Mouse (Mus musculus) spleen, postnatal 36 days (tissue): ENCODE data around the gene Zfp85.
"Not testable (repeated sequence)": the region's sequence is repeated elsewhere in the genome, so short reads cannot be mapped to it uniquely, and the experiment has no call there.

Source experiments
- DNase-seq, 2 experiments: peaks; one replicate each; pipeline ENCODE4 v3.0.0; 2022; ENCODE audit warnings: low spot score in 2 of 2, mixed read lengths in 1 of 2

Gene Zfp85

DNA sequence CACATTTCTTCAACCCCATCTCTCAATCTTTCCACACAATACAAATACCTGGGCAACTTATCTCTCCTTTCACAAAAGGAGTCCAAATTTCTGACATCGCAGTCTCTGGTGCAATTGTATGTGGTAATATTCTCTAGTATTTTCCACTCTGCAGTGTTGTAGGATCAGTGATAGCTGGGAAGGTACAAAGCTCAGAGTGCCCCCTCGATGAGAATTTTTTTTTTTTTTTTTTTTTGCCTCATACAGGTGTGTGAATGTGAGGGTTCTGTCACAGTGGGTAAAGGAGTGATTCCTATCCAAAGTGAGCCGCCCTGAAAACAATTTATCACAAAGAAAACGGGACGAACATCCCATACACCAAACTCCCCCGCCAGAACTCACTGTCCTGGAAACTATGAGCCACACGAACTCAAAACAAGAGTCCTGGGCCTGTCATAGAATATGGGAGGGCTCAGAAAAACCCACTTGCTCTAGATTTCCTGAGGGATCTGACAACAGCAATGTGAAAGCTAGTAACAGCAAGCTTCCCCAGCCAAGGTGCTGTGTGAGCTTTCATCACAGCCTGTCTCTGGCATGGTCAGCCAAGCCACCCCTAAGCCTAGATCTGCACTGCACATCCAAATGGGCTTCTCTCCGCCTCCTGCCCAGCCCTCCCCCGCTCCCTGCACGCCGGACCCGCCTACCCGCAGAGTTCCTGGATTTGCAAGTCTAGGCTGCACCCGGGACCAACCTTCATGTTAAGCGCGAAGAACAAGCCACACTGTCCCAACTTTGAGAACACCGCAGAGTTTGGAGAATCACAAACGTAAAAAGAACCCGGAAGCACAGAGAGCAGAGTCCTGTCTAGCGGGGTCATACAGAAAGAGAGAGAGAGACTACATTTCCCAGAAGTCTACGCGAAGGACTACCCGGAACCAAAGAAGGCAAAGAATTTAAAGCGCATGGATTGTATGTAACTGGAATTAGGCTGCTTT, at the start of gene Zfp85:
Gene Zfp85, minus strand, starts transcription at position 896 of the 974 bp plus-strand sequence.
- DNase-seq: peak; percentile 40 to 50

DNA sequence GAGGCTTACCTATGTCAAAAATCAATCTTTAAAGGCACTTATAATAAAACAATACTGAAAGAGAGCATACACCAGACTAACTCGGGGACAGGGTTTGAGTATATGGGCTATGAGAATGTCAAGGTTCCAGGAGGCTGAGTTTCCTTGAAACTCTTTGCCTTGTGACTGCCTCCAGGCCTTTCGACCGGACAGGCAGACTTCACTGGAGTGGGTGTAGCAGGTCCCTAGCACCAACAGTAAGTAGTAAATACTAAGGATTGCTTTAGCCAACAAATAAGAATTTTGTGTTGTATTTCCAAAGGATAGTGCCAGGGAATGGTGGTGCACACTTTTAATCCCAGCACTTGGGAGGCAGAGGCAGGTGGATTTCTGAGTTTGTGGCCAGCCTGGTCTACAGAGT, 44.1 kb upstream of the Zfp85 start:
- DNase-seq: not testable (repeated sequence)

DNA sequence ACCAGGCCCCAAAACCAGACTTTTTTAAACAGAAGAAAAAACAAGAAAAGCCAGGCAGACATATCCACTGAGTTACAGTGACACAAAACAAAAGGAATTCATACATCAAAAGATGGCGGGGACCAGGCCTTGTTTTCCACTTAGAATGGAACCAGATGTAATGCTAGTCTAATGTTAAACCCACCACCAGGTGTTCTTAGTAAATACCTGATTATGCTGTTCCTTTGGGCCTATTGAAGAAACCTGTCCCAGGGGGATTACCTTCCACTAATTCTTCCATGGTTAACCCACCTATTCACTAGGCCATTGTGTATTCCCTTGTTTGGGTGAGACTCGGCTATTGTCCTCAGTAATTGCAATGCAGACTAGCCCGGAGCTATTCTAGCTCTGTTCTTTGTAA, 43.6 kb upstream of the Zfp85 start:
- DNase-seq: no peak

DNA sequence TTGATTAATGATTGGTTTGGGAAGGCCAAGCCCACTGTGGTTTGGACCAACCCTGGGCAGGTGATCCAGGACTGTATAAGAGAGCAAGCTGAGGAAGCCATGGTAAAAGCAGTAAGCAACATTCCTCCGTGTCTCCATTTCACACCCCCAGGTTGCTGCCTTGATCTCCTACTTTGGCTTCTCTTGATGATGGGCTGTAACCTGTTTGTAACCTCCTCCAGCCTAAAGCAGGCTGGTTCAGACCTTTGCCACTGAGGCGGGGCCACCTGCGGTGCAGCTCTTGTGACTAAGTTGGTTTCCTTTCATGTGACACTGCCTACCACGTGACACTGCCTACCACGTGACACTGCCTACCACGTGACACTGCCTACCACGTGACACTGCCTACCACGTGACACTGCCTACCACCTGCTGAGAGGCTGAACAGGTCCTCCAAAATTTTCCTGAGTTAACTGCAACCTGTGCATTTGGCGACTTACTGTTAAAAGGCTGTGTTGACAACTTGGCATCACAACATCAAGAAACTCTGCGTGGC, 37.0 kb upstream of the Zfp85 start:
- no peak for DNase-seq

DNA sequence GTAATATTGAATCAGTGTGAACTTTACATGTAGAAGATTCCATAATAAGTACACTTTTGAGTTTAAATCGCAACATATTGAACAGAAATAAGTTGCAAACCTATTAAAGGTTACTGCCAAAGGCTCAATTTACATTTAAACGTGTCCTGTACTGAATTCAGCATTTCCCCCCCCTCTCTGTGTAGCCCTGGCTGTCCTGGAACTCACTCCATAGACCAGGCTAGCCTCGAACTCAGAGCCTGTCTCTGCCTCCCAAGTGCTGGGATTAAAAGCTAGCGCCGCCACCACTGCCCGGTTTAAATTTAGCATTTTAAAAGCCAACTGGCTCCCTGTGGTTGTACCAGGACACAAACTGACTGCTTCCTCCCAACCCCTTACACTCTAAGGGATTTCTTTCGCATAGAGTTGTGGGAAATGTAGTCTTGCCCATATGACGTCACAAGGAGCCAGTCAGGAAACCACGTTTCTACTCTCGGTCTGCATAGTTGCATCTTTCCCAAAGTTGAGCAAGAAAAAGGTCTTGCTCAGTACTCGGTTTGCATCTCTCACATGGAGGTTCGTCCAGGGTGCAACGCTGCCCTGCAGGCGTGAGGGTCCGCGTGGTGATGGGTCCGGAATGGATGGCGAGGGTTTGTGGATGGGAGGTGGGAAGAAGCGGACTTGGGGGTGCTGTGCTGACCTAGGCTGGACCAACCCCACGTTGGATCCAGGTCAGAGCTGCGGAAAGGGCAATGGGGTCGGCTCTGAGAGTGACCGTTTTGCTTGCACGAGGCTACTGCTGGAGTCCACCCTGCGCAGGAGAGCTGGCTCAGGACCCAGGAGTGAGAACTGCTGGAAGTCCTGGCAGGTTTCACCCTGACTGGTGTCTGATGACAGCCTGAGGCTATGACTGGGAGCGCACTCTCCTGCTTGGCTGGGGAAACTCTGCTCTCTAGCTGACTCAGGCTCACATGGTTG, 24.5 kb upstream of the Zfp85 start, which contains the start of gene Zfp493:
Gene Zfp493, plus strand, starts transcription at position 429 of the 957 bp plus-strand sequence.
- DNase-seq: peak; percentile 68 to 75

DNA sequence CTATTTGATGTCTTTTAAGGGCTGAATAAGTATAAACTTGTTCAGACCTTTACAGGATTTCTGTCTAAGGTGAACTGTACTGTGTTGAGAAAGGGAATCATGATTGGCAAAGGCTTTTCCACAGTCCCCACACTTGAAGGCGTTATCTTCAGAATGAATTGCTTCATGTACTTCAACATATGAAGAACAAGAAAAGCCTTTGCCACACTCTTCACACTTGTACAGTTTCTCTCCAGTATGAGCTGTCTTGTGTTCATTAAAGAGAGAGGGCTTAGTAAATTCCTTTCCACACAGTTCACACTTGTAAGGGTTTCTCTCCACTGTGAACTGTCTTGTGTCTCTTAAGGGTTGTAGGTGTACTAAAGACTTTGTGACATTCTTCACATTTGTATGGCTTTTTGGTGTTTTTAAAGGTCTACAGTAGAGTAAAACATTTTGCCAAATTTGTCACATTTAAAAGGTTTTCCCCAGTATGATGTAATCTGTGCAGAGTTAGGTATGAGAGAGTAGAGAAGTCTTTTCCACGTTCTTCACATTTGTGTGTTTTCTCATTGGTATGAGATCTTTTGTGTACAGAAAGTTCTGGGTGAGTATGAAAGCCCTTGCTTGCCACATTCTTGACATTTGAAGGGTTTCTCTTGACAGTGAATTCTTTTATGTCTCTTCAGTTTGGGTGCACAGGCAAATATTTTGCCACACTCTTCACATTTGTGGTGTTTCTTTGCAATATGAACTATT, 8.2 kb upstream of the Zfp85 start:
- no peak for DNase-seq

DNA sequence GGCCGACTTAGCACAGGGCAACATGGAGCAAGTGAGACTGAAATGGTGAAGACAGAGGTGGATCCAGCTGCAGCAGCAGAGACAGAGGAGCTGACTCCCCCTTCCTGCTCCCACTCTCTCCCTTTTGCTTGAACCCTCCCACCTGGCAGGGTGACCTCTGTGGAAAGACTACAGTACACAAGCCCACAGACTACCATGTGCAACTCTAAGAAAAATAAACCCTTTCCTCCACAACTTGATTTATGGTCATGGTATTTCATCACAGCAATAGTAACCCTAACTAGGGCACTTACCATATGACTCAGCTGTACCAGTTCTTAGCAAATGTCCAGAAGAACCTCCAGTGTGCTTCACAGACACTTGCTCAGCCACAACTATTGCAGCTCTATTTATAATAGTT, 4.9 kb upstream of the Zfp85 start:
- DNase-seq: no peak

DNA sequence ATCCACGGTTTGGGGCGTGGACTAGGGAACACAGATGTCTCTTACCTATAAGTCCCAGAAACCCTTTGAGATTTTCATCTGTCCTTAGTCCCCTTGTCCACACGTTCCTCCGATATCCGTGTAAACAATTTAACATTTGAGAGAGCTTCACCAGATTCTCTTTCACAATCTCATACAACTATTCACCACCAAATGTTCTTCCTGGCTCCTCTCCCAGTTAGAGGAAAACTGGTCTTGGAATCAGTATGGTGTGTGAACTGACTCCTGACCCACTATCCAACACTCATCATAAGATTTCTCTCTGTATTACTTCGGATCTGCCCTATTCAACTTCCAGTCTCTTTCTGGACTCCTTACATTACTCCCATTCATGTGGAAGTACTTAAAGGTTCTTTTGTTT, 733 bp upstream of the Zfp85 start:
- DNase-seq: no peak

DNA sequence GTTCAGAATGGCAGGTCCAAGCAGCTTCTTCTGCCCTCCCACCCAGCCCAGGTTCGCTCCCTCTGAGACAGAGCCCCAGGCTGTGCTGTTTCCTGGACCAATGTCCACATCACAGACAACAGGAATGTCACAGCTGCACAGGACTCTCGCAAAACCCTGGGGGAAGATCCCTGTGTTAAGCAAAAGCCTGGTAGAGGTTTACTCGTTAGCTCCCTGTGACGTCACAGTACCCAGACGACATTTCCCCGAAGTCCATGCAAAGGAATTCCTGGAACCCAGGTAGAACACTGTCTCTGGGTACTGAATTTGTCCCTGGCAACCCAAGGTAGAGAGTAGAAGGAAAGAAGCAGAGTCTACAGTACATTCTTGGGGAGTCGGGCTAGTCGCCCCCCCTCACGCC, 11.1 kb downstream of the Zfp85 start:
- DNase-seq: no peak

DNA sequence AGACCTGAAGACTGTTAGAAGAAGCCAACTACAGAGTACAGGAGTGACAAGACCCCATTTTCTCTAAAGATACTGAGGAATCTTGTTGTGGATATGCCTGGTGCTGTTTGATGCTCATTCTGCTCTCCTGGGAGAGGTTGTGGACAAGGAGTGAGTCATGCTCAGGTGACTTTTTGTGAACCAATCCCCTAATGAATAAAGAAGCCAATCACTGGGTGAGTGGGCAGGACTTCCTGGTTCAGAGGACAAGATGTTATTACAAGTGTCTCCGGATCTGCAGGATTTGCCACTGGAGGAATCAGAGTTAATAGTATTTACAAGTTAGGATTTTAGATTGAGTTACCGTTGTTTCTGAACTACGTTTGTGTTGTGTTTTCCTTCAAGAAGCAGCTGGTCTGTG, 12.1 kb downstream of the Zfp85 start:
- DNase-seq: no peak

DNA sequence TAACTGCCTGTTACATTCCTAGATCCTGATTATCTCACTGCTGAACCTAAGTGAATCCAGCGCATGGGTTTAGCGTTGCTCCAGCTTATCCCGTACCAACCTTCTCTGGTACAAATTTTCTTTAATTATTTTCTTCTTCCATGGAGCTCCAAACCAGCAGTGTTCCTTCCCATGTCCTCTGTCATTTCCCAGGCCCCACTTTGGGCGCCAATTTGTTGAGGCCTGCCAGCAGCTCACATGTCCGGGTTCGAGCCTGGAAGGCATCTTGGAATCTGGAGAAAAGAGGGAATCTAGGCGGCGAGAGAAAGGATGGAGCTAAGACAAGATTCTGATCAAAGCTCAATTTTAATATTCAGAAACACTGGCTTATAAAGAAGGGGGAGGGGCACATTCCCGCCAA, 20.6 kb downstream of the Zfp85 start:
- not testable (repeated sequence) for DNase-seq

DNA sequence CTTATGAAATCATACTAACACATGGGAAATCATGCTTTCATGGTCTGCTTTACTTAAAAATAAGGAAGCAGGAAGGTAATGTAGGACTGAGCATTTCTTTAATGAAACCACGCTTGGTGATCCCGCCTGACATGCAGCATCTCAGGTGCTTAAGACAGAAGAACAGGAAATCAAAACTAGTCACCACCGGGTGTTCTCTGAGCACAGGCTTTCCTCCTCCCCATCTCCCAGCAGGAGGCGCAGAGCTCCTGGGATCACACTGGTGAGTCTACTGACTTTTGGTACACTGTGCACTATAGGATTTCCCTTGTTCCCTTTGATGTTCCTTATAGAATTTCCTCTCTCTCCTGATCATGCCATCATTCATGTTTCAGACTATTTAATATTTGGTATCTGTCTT, 25.6 kb downstream of the Zfp85 start:
- peak in 1 of 2 experiments; percentile 16 for DNase-seq

DNA sequence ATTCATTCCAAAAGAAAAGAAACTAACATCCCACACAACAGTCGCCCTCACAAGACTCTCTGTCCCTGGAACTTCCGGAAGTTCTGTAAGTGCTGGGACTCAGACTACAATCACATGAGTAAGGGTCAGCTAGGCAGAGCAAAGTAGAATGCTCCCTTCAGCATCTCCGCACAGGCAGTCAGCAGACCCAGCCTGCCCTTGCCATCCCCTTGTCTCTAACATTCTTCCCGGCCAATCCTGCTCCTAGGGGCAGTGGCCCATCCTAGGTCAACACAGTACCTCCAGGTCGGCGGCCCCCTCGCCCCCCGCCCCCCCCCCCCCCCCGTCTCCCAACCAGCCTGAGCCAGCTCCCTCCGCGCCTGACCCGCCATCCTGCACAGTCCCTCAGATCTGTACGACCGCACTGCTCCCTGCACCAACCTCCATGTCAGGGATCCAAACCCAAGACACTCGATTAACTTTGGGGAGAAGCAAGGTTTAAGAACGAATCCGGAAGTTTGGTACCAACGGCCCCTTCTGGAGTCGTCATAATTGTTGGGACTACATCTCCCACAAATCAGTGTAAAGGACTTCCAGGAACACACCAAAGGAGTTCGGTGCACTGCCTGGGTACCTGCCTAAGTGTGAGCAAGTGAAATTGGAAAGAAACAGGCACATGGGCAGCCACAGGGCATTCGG, 26.2 kb downstream of the Zfp85 start, which contains the start of gene Zfp65:
Gene Zfp65, minus strand, starts transcription at position 533 of the 678 bp plus-strand sequence.
- peak; percentile 53 to 58 for DNase-seq

DNA sequence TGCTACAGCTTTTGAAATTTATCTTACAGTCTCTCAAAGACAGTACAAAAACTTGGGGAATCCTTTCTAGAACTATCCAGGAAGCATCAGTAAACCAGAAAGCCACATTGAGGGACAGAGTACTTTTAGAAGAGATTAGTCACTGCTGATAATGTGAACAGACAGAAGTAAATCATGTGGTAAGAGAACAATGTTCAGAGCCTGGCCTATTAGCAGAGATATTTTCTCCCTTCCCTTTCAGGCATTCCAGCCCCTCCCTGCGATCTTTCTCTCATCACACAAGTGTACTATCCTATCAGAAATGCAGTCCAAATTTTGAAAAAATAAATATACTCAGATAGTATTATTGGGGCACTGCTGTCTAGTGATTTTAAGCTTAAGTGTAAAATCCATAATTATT, 26.9 kb downstream of the Zfp85 start:
- no peak for DNase-seq

DNA sequence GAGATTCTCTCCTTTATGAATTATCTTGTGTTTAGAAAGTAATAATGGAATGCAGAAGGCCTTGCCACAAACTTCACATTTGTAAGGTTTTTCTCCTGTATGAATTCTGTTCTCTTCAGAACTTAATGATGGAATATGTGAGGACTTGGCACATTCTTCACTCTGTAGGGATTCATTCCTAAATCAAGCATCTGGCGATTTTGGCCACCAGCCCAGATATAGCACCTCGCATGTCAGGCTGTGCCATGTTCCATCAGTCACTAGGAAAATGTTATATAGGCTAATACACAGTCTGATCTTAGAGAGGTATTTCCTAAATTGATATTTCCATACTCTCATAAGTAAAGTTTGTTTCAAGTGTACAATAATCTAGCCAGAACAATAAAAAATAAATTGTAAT, 29.7 kb downstream of the Zfp85 start:
- DNase-seq: not testable (repeated sequence)

DNA sequence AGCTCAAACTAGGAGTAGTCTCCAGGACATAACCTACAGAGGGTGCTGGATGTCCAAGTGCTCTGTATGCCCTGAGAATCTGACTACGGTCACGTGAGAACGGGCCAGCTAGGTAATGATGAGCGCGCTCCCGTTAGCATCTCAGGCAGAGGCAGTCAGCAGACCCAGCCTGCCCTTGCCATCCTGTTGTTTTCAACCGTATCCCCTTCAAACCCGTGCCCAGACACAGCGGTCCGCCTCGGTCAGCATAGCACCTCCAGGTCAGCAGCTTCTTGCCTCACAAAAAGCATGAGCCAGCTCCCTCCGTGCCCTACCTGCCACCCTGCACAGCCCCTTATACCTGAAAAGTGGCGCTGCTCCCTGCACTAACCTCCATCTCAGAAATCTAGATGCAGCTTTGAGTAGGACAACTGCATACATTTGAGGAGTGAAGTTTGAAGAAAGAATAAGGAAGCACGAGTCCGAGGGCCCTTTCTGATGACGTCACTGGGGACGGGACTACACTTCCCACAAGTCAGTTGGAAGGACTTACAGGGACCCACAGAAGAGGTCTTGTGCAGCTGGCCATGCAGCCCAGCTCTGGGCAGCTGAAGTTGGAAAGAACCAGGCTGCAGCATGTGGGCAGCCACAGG, 31.1 kb downstream of the Zfp85 start:
- peak; percentile 86 to 90 for DNase-seq
